Mouse (Mus musculus) limb, embryonic 10.5 days (tissue): Measurements from ENCODE around the gene Slc2a13. TPM values are rescaled to one million over a fixed set of nuclear protein-coding genes. Genes with fewer than 3 reads are reported as not detected.

ENCODE experiments used
- DNase-seq: peaks from one replicate; pipeline ENCODE4 v3.0.0-alpha.2; 2017; ENCODE audit warnings: low spot score
- H3K27ac ChIP-seq: fragments of 300-500 bp; sonication (generic); 2 replicates; pipeline ENCODE4 v1.5.1; 2016; ENCODE audit warnings: mild to moderate bottlenecking
- H3K27me3 ChIP-seq: fragments of 300-500 bp; sonication (generic); 2 replicates; pipeline ENCODE4 v1.6.1; 2016; ENCODE audit warnings: low read depth, mild to moderate bottlenecking; ENCODE audit not compliant: poor library complexity, severe bottlenecking
- H3K36me3 ChIP-seq: fragments of 300-500 bp; sonication (generic); 2 replicates; pipeline ENCODE4 v1.6.1; 2016; ENCODE audit warnings: mild to moderate bottlenecking, moderate library complexity
- H3K4me1 ChIP-seq: fragments of 300-500 bp; sonication (generic); 2 replicates; pipeline ENCODE4 v1.6.1; 2016
- H3K4me3 ChIP-seq: fragments of 300-500 bp; sonication (generic); 2 replicates; pipeline ENCODE4 v1.5.1; 2016; ENCODE audit warnings: mild to moderate bottlenecking, moderate library complexity
- H3K9me3 ChIP-seq: fragments of 300-500 bp; sonication (generic); replicated peaks from 2 replicates; pipeline ENCODE4 v1.6.1; 2016; ENCODE audit warnings: mild to moderate bottlenecking
- WGBS: fragments of 180-500 bp; shearing (Covaris S2); methylation state at CpG from one replicate; pipeline ENCODE4 v1.1.7; 2016; 5-methylcytosine and 5-hydroxymethylcytosine counted together
- polyA plus RNA-seq: library from polyadenylated mRNA; unstranded; fragments of >200 nt; fragmentation: Nextera tagmentation; extraction: Ambion mirVana; gene quantifications from 2 replicates; pipeline ENCODE4 v1.2.1, GENCODE M21; 2016

Slc2a13 gene
- polyA plus RNA-seq, 1 experiment from 2014 or later: 0.99 TPM

- no peaks in the 10 kb centered on the region for H3K36me3 ChIP-seq
- H3K9me3 ChIP-seq: no peaks in the 10 kb centered on the region
- no peak overlapping the region for H3K4me3 ChIP-seq
- WGBS: 45% methylated on average over 5 of the region's 5 CpGs
- H3K27ac ChIP-seq: no peak overlapping the region
- DNase-seq: peak; percentile 65
- no peaks in the 10 kb centered on the region for H3K27me3 ChIP-seq
- H3K4me1 ChIP-seq: no peaks in the 10 kb centered on the region
These were observed 95.3 kb downstream of the Slc2a13 start for GRCm38 (mm10) chr15:91477766-91478165.

GRCm38 (mm10) chr15:91473690-91474409 is 99.2 kb downstream of the Slc2a13 start:
- Histone ChIP-seq H3K27ac (no peak overlapping the region), H3K27me3 (no peaks in the 10 kb centered on the region), H3K36me3 (no peaks in the 10 kb centered on the region), H3K4me1 (no peaks in the 10 kb centered on the region), H3K9me3 (no peaks in the 10 kb centered on the region), H3K4me3 (no peak overlapping the region)
- no peak for DNase-seq
- 82% methylated on average over 2 of the region's 2 CpGs for WGBS

GRCm38 (mm10) chr15:91465331-91465730 is 107.7 kb downstream of the Slc2a13 start:
- WGBS: 91% methylated on average over 3 of the region's 3 CpGs
- H3K4me3 ChIP-seq: no peak overlapping the region
- no peaks in the 10 kb centered on the region for H3K36me3 ChIP-seq
- no peaks in the 10 kb centered on the region for H3K27me3 ChIP-seq
- no peak for DNase-seq
- no peaks in the 10 kb centered on the region for H3K4me1 ChIP-seq
- H3K9me3 ChIP-seq: no peaks in the 10 kb centered on the region
- no peak overlapping the region for H3K27ac ChIP-seq

- no peaks in the 10 kb centered on the region for H3K36me3 ChIP-seq
- WGBS: 93% methylated on average over 10 of the region's 10 CpGs
- no peak for DNase-seq
- H3K4me1 ChIP-seq: no peaks in the 10 kb centered on the region
- H3K9me3 ChIP-seq: no peaks in the 10 kb centered on the region
- no peak overlapping the region for H3K4me3 ChIP-seq
- no peaks in the 10 kb centered on the region for H3K27me3 ChIP-seq
- H3K27ac ChIP-seq: no peak overlapping the region
These were observed 109.1 kb downstream of the Slc2a13 start for GRCm38 (mm10) chr15:91463857-91464435.

- Histone ChIP-seq H3K27ac (no peak overlapping the region), H3K4me3 (no peak overlapping the region), H3K36me3 (no peaks in the 10 kb centered on the region), H3K9me3 (no peaks in the 10 kb centered on the region), H3K4me1 (no peaks in the 10 kb centered on the region), H3K27me3 (no peaks in the 10 kb centered on the region)
- no peak for DNase-seq
- WGBS: 86% methylated on average over 16 of the region's 16 CpGs
These were observed 109.9 kb downstream of the Slc2a13 start for GRCm38 (mm10) chr15:91463026-91463661.

- no peaks in the 10 kb centered on the region for H3K4me1 ChIP-seq
- H3K27me3 ChIP-seq: no peaks in the 10 kb centered on the region
- H3K9me3 ChIP-seq: no peaks in the 10 kb centered on the region
- DNase-seq: no peak
- no peak overlapping the region for H3K27ac ChIP-seq
- no peaks in the 10 kb centered on the region for H3K36me3 ChIP-seq
- H3K4me3 ChIP-seq: no peak overlapping the region
- WGBS: 68% methylated on average over 2 of the region's 2 CpGs
These were observed 111.1 kb downstream of the Slc2a13 start for GRCm38 (mm10) chr15:91461940-91462339.

GRCm38 (mm10) chr15:91457202-91457601 is 115.9 kb downstream of the Slc2a13 start:
- DNase-seq: no peak
- H3K27me3 ChIP-seq: no peaks in the 10 kb centered on the region
- no peaks in the 10 kb centered on the region for H3K9me3 ChIP-seq
- no peaks in the 10 kb centered on the region for H3K36me3 ChIP-seq
- no peak overlapping the region for H3K27ac ChIP-seq
- 75% methylated on average over 2 of the region's 2 CpGs for WGBS
- no peak overlapping the region for H3K4me3 ChIP-seq
- H3K4me1 ChIP-seq: no peaks in the 10 kb centered on the region

- no peak overlapping the region for H3K4me3 ChIP-seq
- H3K4me1 ChIP-seq: no peaks in the 10 kb centered on the region
- DNase-seq: no peak
- H3K27ac ChIP-seq: no peak overlapping the region
- 91% methylated on average over 6 of the region's 6 CpGs for WGBS
- H3K9me3 ChIP-seq: no peaks in the 10 kb centered on the region
- no peaks in the 10 kb centered on the region for H3K36me3 ChIP-seq
- no peaks in the 10 kb centered on the region for H3K27me3 ChIP-seq
These were observed 127.7 kb downstream of the Slc2a13 start for GRCm38 (mm10) chr15:91445399-91445798.

GRCm38 (mm10) chr15:91443449-91443848 is 129.6 kb downstream of the Slc2a13 start:
- Histone ChIP-seq H3K4me3 (no peak overlapping the region), H3K36me3 (no peaks in the 10 kb centered on the region), H3K27ac (no peak overlapping the region), H3K9me3 (no peaks in the 10 kb centered on the region), H3K4me1 (no peaks in the 10 kb centered on the region), H3K27me3 (no peaks in the 10 kb centered on the region)
- 91% methylated on average over 8 of the region's 8 CpGs for WGBS
- DNase-seq: no peak

- no peak for DNase-seq
- no peaks in the 10 kb centered on the region for H3K9me3 ChIP-seq
- H3K4me1 ChIP-seq: no peaks in the 10 kb centered on the region
- H3K27me3 ChIP-seq: no peaks in the 10 kb centered on the region
- H3K36me3 ChIP-seq: no peaks in the 10 kb centered on the region
- 90% methylated on average over 2 of the region's 2 CpGs for WGBS
- no peak overlapping the region for H3K4me3 ChIP-seq
- H3K27ac ChIP-seq: no peak overlapping the region
These were observed 133.2 kb downstream of the Slc2a13 start for GRCm38 (mm10) chr15:91439883-91440282.

GRCm38 (mm10) chr15:91425426-91425825 is 147.6 kb downstream of the Slc2a13 start:
- DNase-seq: no peak
- no peak overlapping the region for H3K4me3 ChIP-seq
- no peaks in the 10 kb centered on the region for H3K4me1 ChIP-seq
- H3K36me3 ChIP-seq: no peaks in the 10 kb centered on the region
- H3K27me3 ChIP-seq: no peaks in the 10 kb centered on the region
- H3K9me3 ChIP-seq: no peaks in the 10 kb centered on the region
- H3K27ac ChIP-seq: no peak overlapping the region
- WGBS: 87% methylated on average over 6 of the region's 6 CpGs

GRCm38 (mm10) chr15:91406979-91407378 is 166.1 kb downstream of the Slc2a13 start:
- no peak for DNase-seq
- Histone ChIP-seq H3K36me3 (no peaks in the 10 kb centered on the region), H3K27me3 (no peaks in the 10 kb centered on the region), H3K4me3 (no peak overlapping the region), H3K9me3 (no peaks in the 10 kb centered on the region), H3K27ac (no peak overlapping the region), H3K4me1 (peaks cover 5% of the 10 kb centered on the region; the same call in 1 of the 2 replicates)
- 71% methylated on average over 7 of the region's 7 CpGs for WGBS

GRCm38 (mm10) chr15:91395165-91395564 is 177.9 kb downstream of the Slc2a13 start:
- Histone ChIP-seq H3K27ac (no peak overlapping the region), H3K4me3 (no peak overlapping the region), H3K9me3 (no peaks in the 10 kb centered on the region), H3K36me3 (no peaks in the 10 kb centered on the region), H3K27me3 (no peaks in the 10 kb centered on the region), H3K4me1 (no peaks in the 10 kb centered on the region)
- DNase-seq: no peak
- whole genome bisulfite sequencing: 86% methylated on average over 4 of the region's 4 CpGs
